Mouse (Mus musculus): ENCODE data around the gene Kcna1. TPM values are rescaled to one million over a fixed set of nuclear protein-coding genes. Genes with fewer than 3 reads are reported as not detected.

The Kcna1 gene
- polyA plus RNA-seq, 1 experiment from 2014 or later, result 0.18 TPM

DNA sequence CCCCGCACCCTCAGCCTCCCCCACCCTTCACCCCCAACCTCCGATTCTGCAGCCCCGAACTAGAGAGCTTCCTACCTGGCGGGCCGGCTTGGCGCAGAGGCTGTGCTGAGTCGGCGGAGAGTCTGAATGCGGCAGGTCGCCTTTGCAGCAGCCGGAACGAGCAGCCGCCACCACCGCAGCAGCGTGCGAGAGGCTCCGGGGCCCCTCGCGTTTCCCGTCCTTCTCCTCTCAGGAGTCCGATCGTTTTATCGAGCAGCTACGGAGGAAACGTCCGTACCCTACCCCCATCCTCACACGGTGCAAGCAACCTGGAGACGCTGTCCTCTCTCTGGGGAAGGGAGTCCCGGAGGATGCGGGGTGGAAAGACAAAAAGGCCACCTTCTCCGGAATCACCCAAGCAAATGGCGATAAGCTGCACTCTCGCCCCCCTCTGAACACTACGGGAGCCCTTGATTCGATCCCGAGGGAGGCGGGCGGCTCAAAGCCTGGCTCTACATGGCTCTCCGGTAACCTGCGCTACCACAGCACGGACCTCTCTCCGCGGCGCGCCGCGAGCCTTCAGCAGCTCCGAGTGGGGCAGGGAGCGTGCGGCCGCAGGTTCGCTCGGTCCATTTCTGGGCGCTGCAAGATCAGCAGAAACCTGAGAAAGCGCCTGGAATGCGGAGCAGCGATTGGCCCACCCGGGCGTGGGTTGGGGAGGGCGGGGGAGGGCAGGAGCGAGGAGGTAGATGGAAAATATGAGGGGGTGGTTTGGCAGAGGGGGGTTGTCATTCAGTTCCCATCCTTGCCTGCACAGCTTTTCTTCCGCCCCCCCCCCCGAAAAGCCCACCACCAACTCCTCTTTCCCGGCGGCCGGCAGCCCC is 1.8 kb downstream of the Kcna1 start:
- WGBS, result 1% methylated on average over 64 of the region's 66 CpGs
- H3K27ac ChIP-seq, result no peak overlapping the region
- H3K27me3 ChIP-seq, result peaks cover 91% of the 10 kb centered on the region
- 0 out of 2 replicates have a peak, but pooled peaks have one; percentile 8 for ATAC-seq (replicated peaks; ENCODE audit: insufficient number of reproducible peaks, insufficient read depth, low FRiP score, low read depth)
- H3K4me3 ChIP-seq, result peak overlapping the region; percentile 54
- H3K4me2 ChIP-seq, result peak overlapping the region; percentile 92
- H3K36me3 ChIP-seq, result no peaks in the 10 kb centered on the region
- H3K4me1 ChIP-seq (replicated peaks), result peaks cover 34% of the 10 kb centered on the region
- H3K9ac ChIP-seq, result peak overlapping the region; percentile 31; the same call in 1 of the 2 replicates
- no peaks in the 10 kb centered on the region for H3K9me3 ChIP-seq (replicated peaks)

DNA sequence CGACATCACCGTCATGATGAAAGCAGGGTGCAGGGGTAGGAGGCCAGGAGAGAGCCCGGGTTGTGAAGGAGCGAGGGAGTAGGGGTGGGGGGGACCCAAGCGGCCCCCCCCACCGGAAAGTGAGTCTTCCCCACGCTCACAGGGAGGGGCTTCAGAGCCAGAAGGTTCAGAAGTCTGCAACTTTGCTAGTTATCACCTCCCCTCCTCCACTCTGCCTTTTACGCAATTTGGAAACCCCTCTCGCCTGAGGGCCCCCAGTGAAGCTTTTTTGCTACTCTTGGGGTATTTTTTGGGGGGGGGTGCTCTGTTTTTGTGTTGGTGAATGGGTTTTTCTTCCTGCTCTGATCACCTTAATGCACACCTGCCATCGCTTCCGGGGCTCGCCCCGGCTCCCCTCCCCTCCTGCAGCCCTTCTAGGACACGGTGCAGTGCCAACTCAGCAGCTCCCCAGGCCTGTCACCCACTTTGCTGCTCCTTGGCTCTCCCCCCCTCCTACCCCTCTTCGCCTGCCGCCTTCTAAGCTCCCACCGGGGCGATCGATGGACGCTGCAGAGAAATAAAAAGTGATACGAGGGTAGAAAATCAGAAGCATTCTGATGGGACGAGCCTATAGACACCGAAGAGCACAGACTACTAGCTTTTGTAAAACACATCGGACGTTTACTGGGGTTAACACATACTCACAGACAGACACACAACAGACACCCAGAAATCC is 2.7 kb downstream of the Kcna1 start:
- Histone ChIP-seq H3K4me3 (peak overlapping the region; percentile 54), H3K4me1 (replicated peaks) (peaks cover 34% of the 10 kb centered on the region), H3K9ac (no peak overlapping the region), H3K36me3 (no peaks in the 10 kb centered on the region), H3K9me3 (replicated peaks) (no peaks in the 10 kb centered on the region), H3K27me3 (peaks cover 92% of the 10 kb centered on the region), H3K27ac (no peak overlapping the region), H3K4me2 (peak overlapping the region; percentile 92)
- ATAC-seq (replicated peaks; ENCODE audit: insufficient number of reproducible peaks, insufficient read depth, low FRiP score, low read depth), result no peak
- 2% methylated on average over 25 of the region's 25 CpGs for WGBS

DNA sequence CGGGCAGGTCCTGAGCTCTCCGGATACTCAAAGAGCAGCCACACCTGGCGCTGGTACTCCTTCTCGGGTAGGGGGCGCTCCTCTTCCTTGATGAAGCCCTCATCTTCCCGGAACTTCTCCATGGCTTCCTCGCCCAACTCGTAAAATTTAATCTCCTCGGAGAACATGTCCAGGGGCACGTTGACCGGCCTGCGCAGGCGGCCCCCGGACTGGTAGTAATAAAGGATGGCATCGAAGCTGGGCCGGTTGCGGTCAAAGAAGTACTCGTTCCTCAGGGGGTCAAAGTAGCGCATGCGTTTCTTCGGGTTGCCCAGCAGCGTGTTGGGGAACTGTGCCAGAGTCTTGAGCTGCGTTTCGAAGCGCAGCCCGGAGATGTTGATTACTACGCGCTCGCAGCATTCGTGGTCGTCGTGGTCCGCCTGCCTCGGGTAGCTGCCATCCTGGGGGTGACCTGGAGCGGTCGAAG is 3.3 kb downstream of the Kcna1 start:
- Histone ChIP-seq H3K4me1 (replicated peaks) (peaks cover 34% of the 10 kb centered on the region), H3K4me3 (peak overlapping the region; percentile 54), H3K9ac (no peak overlapping the region), H3K9me3 (replicated peaks) (no peaks in the 10 kb centered on the region), H3K36me3 (no peaks in the 10 kb centered on the region), H3K4me2 (peak overlapping the region; percentile 92), H3K27ac (no peak overlapping the region), H3K27me3 (peaks cover 93% of the 10 kb centered on the region)
- WGBS, result 3% methylated on average over 36 of the region's 36 CpGs
- ATAC-seq (replicated peaks; ENCODE audit: insufficient number of reproducible peaks, insufficient read depth, low FRiP score, low read depth), result no peak

DNA sequence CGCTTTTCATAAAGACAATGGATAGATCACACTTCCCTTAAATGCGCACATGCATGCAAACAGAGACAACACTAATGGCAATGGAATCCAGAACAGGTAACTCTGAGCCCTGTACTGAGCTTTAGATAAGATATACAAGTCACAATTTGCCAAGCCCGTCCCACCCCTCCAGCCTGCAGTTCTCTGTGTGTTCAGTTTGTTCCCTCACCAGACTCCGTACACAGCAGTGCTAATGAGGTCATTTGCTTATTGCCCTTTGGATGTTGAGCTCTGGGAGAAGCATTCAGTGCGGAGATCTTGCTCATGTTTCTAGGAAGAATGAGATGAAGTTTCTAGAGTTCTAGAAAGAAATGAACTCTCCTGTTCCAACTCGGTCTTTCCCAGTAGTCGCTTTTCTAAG is 17.7 kb downstream of the Kcna1 start:
- Histone ChIP-seq H3K4me3 (no peak overlapping the region), H3K9ac (no peak overlapping the region), H3K9me3 (replicated peaks) (no peaks in the 10 kb centered on the region), H3K27me3 (no peaks in the 10 kb centered on the region; the same call in 1 of the 2 replicates), H3K4me1 (replicated peaks) (no peaks in the 10 kb centered on the region), H3K36me3 (no peaks in the 10 kb centered on the region), H3K27ac (no peak overlapping the region), H3K4me2 (no peak overlapping the region)
- no peak for ATAC-seq (replicated peaks; ENCODE audit: insufficient number of reproducible peaks, insufficient read depth, low FRiP score, low read depth)
- WGBS, result 79% methylated on average over 7 of the region's 7 CpGs

- no peaks in the 10 kb centered on the region for H3K27me3 ChIP-seq
- H3K9ac ChIP-seq, result no peak overlapping the region
- no peak overlapping the region for H3K4me3 ChIP-seq
- no peaks in the 10 kb centered on the region for H3K9me3 ChIP-seq (replicated peaks)
- H3K27ac ChIP-seq, result no peak overlapping the region
- no peaks in the 10 kb centered on the region for H3K4me1 ChIP-seq (replicated peaks)
- no peaks in the 10 kb centered on the region for H3K36me3 ChIP-seq
- WGBS, result 68% methylated on average over 4 of the region's 4 CpGs
- no peak overlapping the region for H3K4me2 ChIP-seq
- ATAC-seq (replicated peaks; ENCODE audit: insufficient number of reproducible peaks, insufficient read depth, low FRiP score, low read depth), result no peak
Observed at GRCm38 (mm10) chr6:126618455-126618854, 27.7 kb downstream of the Kcna1 start.

- no peaks in the 10 kb centered on the region for H3K36me3 ChIP-seq
- no peak overlapping the region for H3K27ac ChIP-seq
- no peak overlapping the region for H3K9ac ChIP-seq
- peaks cover 13% of the 10 kb centered on the region; the same call in 1 of the 2 replicates for H3K27me3 ChIP-seq
- no peak overlapping the region for H3K4me2 ChIP-seq
- H3K4me3 ChIP-seq, result no peak overlapping the region
- no peaks in the 10 kb centered on the region for H3K9me3 ChIP-seq (replicated peaks)
- no peak for ATAC-seq (replicated peaks; ENCODE audit: insufficient number of reproducible peaks, insufficient read depth, low FRiP score, low read depth)
- H3K4me1 ChIP-seq (replicated peaks), result no peaks in the 10 kb centered on the region
- 64% methylated on average over 4 of the region's 4 CpGs for WGBS
Observed at GRCm38 (mm10) chr6:126610746-126611145, 35.4 kb downstream of the Kcna1 start.

GRCm38 (mm10) chr6:126609193-126609947 is 36.8 kb downstream of the Kcna1 start:
- no peak for ATAC-seq (replicated peaks; ENCODE audit: insufficient number of reproducible peaks, insufficient read depth, low FRiP score, low read depth)
- Histone ChIP-seq H3K27ac (no peak overlapping the region), H3K4me2 (no peak overlapping the region), H3K27me3 (peaks cover 13% of the 10 kb centered on the region; the same call in 1 of the 2 replicates), H3K36me3 (no peaks in the 10 kb centered on the region), H3K4me1 (replicated peaks) (no peaks in the 10 kb centered on the region), H3K4me3 (no peak overlapping the region), H3K9me3 (replicated peaks) (no peaks in the 10 kb centered on the region), H3K9ac (no peak overlapping the region)
- 64% methylated on average over 17 of the region's 17 CpGs for WGBS

DNA sequence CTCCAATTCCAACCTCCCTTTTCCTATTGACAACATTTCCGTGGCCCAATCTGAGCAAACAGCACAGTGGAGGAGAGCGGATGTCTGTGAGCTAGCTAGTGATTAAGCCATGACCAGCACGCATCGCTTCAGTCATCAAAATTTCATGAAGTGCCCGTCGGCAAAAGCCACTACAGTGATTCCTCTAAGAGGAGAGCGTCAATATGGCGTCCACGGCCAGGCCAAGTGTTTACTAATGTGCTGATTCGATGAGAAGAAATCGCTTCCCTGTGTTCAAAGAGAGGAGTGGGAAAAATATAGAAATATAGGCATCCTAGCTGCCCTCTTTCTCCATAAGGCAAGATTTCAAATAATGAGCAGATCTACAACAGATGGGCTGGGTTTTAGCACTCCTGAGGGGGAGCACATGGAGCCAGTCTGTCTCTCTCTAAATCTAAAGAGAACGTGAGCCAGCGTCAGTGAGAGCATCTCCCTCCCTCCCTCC is 44.3 kb downstream of the Kcna1 start:
- no peak overlapping the region for H3K9ac ChIP-seq
- H3K36me3 ChIP-seq, result no peaks in the 10 kb centered on the region
- no peaks in the 10 kb centered on the region for H3K4me1 ChIP-seq (replicated peaks)
- ATAC-seq (replicated peaks; ENCODE audit: insufficient number of reproducible peaks, insufficient read depth, low FRiP score, low read depth), result no peak
- no peak overlapping the region for H3K4me2 ChIP-seq
- H3K27me3 ChIP-seq, result no peaks in the 10 kb centered on the region
- no peak overlapping the region for H3K4me3 ChIP-seq
- no peak overlapping the region for H3K27ac ChIP-seq
- WGBS, result 85% methylated on average over 13 of the region's 13 CpGs
- no peaks in the 10 kb centered on the region for H3K9me3 ChIP-seq (replicated peaks)

DNA sequence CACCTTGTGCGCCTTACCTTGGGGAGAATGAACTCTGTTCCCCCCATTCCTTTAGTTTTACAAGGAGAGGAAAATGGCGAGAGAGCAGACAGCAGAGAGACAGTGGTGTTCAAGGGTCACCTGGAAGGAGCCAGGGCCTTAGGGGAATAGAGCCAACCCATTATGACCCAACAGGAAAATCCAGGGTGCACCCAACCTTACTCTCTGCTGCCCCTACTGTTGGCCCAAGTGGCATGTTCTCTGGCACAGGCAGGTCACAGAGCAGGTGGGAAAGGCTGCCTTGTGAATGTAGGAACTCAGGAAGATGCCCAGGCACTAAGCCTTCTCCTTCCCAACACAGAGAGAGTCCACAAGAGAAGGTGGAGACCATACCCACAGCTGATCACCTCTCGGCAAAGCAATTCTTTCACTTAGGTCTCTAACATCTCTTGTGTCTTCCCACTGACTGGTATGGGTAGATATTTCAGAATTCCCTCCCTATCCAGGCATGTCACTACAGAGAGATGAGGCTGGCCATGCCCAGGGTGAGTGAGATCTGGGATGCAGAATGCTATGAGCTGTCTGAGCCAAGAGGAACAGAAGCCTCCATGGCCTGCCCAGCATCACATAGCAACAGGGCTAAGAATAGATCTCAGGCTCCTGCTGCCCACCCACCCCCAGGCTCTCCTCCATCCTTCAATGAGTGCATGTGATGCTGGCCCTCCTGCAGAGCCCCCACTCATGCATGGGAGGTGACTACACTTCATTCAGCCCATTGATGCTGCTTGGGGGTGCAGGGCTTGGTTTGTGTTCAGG is 46.8 kb downstream of the Kcna1 start:
- no peak overlapping the region for H3K4me3 ChIP-seq
- no peak overlapping the region for H3K27ac ChIP-seq
- no peak overlapping the region for H3K4me2 ChIP-seq
- 82% methylated on average over 3 of the region's 3 CpGs for WGBS
- H3K36me3 ChIP-seq, result no peaks in the 10 kb centered on the region
- no peaks in the 10 kb centered on the region for H3K9me3 ChIP-seq (replicated peaks)
- ATAC-seq (replicated peaks; ENCODE audit: insufficient number of reproducible peaks, insufficient read depth, low FRiP score, low read depth), result no peak
- H3K27me3 ChIP-seq, result no peaks in the 10 kb centered on the region
- H3K9ac ChIP-seq, result no peak overlapping the region
- no peaks in the 10 kb centered on the region for H3K4me1 ChIP-seq (replicated peaks)

GRCm38 (mm10) chr6:126597741-126598140 is 48.4 kb downstream of the Kcna1 start:
- no peak overlapping the region for H3K4me3 ChIP-seq
- ATAC-seq (replicated peaks; ENCODE audit: insufficient number of reproducible peaks, insufficient read depth, low FRiP score, low read depth), result no peak
- no peaks in the 10 kb centered on the region for H3K4me1 ChIP-seq (replicated peaks)
- H3K36me3 ChIP-seq, result no peaks in the 10 kb centered on the region
- no peaks in the 10 kb centered on the region for H3K27me3 ChIP-seq
- no peak overlapping the region for H3K9ac ChIP-seq
- H3K4me2 ChIP-seq, result no peak overlapping the region
- no peaks in the 10 kb centered on the region for H3K9me3 ChIP-seq (replicated peaks)
- H3K27ac ChIP-seq, result no peak overlapping the region
- 87% methylated on average over 4 of the region's 4 CpGs for WGBS

Data from heart, embryonic 15.5 days (tissue).